Mouse (Mus musculus): ENCODE data around the gene H2-Q10.

H2-Q10 gene

DNA sequence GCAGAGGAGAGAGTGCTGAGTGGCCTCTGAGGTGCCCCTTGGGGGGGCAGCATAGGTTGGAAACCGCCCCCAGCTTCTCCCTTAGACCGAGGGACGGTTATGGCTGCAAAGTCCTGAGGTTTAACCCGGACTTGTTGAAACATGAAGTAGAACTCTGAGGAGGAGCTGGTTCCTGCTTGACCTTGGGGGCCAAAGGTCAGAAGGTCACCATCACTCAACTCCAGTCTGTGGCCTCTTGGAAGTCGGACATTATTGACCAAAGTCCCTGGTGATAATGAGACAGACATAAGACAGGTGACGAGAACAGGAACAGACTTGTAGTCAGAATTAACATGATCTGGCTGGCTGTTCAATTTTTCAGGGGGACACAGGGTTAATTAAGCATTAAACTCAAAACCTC, 44.9 kb downstream of the H2-Q10 start:
- no peak for DNase-seq (ENCODE audit: low spot score in 2 of 2)

DNA sequence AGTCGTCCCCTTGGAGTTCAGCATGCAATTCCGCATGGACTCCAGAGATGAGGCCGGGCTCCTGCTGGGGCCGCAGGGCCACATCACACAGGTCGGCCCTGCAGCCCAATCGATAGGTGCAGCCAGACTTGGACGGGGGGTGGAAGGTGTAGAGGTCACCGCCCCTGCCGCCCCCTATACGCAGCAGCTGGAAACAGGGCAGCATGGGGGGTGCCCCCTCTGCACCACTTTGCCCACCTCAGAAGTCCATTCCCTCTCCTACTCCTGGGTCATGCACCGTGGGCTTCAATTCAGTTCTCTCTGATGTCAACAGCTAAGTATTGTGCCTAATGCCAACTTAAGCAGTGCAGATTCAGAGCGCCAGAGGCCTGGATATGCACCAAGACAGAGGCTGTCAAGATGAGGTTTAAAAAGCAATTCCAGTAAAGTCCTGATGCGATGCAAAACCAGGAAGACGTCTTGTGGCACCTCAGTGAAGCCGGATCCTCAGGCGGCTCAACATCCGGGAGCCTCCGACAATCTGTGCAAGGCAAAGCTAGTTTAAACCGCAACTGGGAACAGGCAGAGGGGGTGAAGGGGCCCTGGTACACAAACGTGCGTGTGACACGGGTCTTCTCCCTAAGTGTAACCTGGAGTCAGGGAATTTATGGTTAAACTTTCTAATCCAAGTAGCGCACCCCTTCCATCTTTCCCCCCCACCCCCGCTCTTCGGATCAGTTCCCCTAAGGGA, 46.2 kb downstream of the H2-Q10 start:
- no peak for DNase-seq (ENCODE audit: low spot score in 2 of 2)

DNA sequence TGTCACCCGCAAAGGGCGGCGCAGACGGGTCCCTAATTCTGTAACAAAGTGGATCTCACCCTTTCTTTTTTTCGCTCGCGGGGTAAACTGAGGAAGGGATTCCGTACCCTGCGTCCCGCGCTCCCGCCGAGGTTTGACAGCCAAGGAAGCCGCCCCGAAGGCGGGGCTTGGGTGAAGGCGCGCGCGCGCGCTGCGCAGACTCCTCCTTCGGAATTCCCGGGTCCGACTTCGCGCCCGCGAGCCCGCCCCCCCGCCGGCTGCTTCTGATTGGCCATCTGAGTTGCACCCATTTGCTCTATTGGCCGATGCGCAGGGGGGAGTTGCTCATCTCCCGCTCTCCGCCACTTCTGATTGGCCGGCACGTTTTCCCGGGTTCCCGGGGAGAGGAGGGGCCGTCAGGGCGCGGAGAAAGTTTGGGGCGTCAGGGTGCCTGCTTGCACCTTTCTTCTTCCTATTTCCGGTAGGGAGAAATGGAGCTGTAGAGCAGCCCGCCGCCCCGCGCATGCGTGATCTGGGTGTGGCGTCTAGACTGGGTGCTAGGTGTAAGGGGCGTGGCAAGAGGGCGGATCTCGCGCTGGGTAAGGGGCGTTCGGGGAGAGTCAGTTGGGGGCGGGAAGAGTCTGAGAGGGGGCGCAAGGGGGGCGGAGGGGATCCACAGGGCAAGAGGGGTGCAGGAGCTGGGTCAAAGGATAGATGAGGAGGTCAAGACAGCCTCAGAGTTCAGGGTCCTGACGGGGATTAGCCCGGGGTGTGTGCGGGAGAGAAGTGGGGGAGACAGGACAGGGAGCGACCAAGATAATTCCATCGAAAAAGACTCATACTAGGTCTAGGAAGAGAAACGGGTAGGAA, 47.0 kb downstream of the H2-Q10 start, which contains the start of the genes Tcf19 and Cchcr1:
Gene Tcf19, minus strand, starts transcription at position 173 of the 849 bp plus-strand sequence.
Gene Cchcr1, plus strand, starts transcription at position 449 of the 849 bp plus-strand sequence.
- peak; percentile 93 to 95 for DNase-seq (ENCODE audit: low spot score in 2 of 2)

DNA sequence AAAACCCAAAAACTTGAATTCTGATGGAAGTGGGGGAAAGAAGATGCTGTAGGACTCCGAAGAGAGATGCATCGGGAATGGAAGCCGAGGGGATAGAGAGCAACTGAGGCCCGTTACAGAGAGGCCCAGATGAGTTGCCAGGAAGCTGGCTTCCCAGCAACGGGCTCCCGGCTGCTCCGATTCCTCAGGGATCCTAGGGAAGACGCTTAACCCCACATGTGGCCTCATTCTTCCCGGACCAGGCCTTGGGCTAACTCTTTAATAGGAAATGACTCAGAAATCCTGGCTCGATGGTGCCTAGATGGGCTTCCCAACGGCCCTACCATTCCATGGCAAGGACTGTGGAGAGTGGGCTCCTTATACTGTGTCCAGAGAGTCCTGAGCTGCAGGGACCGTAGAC, 47.6 kb downstream of the H2-Q10 start:
- DNase-seq (ENCODE audit: low spot score in 2 of 2) = no peak

Measured in spleen, postnatal 36 days (tissue).